Mouse (Mus musculus): Measurements from ENCODE around the gene Chd9.

GRCm38 (mm10) chr8:90841321-90841720, 13.2 kb downstream of the Chd9 start:
- TF ChIP-seq POLR2A (IDR thresholded peaks at IDR 0.05; ENCODE audit: low read depth, low read length) (no peak), CTCF (IDR thresholded peaks at IDR 0.05; ENCODE audit: extremely low read depth, insufficient read depth, insufficient read length, insufficient replicate concordance) (no peak)

Data from spleen, adult 2 months (tissue).